In genomic region chr5:99036596-99037441, GRCm38 (mm10) we compare ENCODE assay signal across 9 mouse cellular contexts. TPM values are rescaled to one million over a fixed set of nuclear protein-coding genes. Genes with fewer than 3 reads are reported as not detected.
DNase-seq lines count a peak whose midpoint lies in the region; ATAC-seq lines count a peak whose summit lies in the region.
"Had no signal": no experiment of that assay in that cellular context is flagged by ENCODE, and none has a peak within 500 bp of the region (broad histone marks: within the 10 kb centered on the region; RNA-seq: fewer than 3 reads in every experiment).

Gene Prkg2 (minus strand): TSS chr5:99037351.

- 1% methylated on average over 93 of the region's 94 CpGs for WGBS in embryonic facial prominence, embryonic 10.5 days
- WGBS in stomach, embryonic 14.5 days = 1% methylated on average over 91 of the region's 94 CpGs

- peak within 1 kb of the TSS; percentile 42 for H3K9ac ChIP-seq in stomach, embryonic 14.5 days (replicated peaks; ENCODE audit: low read depth, low read length)

- peaks cover 63% of the 10 kb centered on the region for H3K27me3 ChIP-seq in embryonic facial prominence, embryonic 10.5 days (replicated peaks; ENCODE audit: low read depth, poor library complexity, severe bottlenecking)
- no peaks in the 10 kb centered on the region for H3K27me3 ChIP-seq in stomach, embryonic 14.5 days (ENCODE audit: control insufficient read depth, insufficient read depth, low read length)

- H3K4me2 ChIP-seq in stomach, embryonic 14.5 days (replicated peaks; ENCODE audit: low read depth, low read length) = peak within 1 kb of the TSS; percentile 98

- peak within 1 kb of the TSS; percentile 85 for H3K4me3 ChIP-seq in embryonic facial prominence, embryonic 10.5 days
- H3K4me3 ChIP-seq in stomach, embryonic 14.5 days (ENCODE audit: low read depth, low read length) = peak within 1 kb of the TSS; percentile 59
- H3K4me3 ChIP-seq: megakaryocyte, embryonic 14.5 days had no signal

- peak; percentile 28 to 48 for DNase-seq in layer of hippocampus, adult 18-20 months (ENCODE audit: low spot score in 2 of 2)
- DNase-seq in layer of hippocampus, adult 9-11 months = no peak
- peak; percentile 67 for DNase-seq in embryonic facial prominence, embryonic 10.5 days (ENCODE audit: low spot score)
- DNase-seq in heart, postnatal 10 days = peak; percentile 9 to 13
- peak; percentile 54 to 56 for DNase-seq in layer of hippocampus, postnatal 36 days
- DNase-seq in lung, postnatal 4 days = peak; percentile 18 to 49

- H3K27ac ChIP-seq in embryonic facial prominence, embryonic 10.5 days (replicated peaks) = peak within 1 kb of the TSS; percentile 83
- no peak within 1 kb of the TSS for H3K27ac ChIP-seq in stomach, embryonic 14.5 days (ENCODE audit: low read length)

- ATAC-seq in stomach, embryonic 14.5 days (ENCODE audit: insufficient number of reproducible peaks, insufficient read depth, low FRiP score, low read depth) = peak; percentile 69
- ATAC-seq in megakaryocyte-erythroid progenitor cell, adult 5-6 weeks (replicated peaks; ENCODE audit: low FRiP score, low TSS enrichment, poor library complexity, severe bottlenecking) = no peak

- intact Hi-C loops in heart, postnatal 10 days (cut with DNase I) = no loop called here

- peaks cover 20% of the 10 kb centered on the region for H3K4me1 ChIP-seq in embryonic facial prominence, embryonic 10.5 days
- H3K4me1 ChIP-seq in stomach, embryonic 14.5 days (ENCODE audit: control insufficient read depth, insufficient read depth, low read length) = 0 out of 2 replicates have a peak, but pooled peaks cover 3% of the 10 kb centered on the region
- H3K4me1 ChIP-seq: megakaryocyte, embryonic 14.5 days had no signal

- H3K36me3 ChIP-seq in embryonic facial prominence, embryonic 10.5 days (replicated peaks) = no peaks in the 10 kb centered on the region
- no peaks in the 10 kb centered on the region for H3K36me3 ChIP-seq in stomach, embryonic 14.5 days (ENCODE audit: control insufficient read depth, insufficient read depth, low read length)

- H3K9me3 ChIP-seq in embryonic facial prominence, embryonic 10.5 days = no peaks in the 10 kb centered on the region
- no peaks in the 10 kb centered on the region for H3K9me3 ChIP-seq in stomach, embryonic 14.5 days (ENCODE audit: control insufficient read depth, low read depth, low read length)

RNA-seq across cellular contexts. Expression of gene Prkg2, which starts in this region (rescaled TPM):
- 1 to 10 TPM; 3.6 to 4.0 TPM for total RNA-seq in layer of hippocampus, adult 18-20 months (2021)
- polyA plus RNA-seq in embryonic facial prominence, embryonic 10.5 days (2016; fragmentation: Nextera tagmentation; extraction: Ambion mirVana) = 1.4 and 1.5 TPM in 2 replicates
- under 1 TPM; 0.45 to 0.48 TPM for total RNA-seq in heart, postnatal 10 days (2021)
- total RNA-seq in layer of hippocampus, postnatal 36 days (2021) = 1 to 10 TPM; 2.1 to 3.9 TPM
- 2.3 and 3.3 TPM in 2 replicates for polyA plus RNA-seq in stomach, embryonic 14.5 days (2014; fragmentation: Nextera tagmentation; extraction: Ambion mirVana)
- total RNA-seq in megakaryocyte-erythroid progenitor cell, adult 5-6 weeks (2014; fragmentation: Nextera tagmentation) = not detected in 2 replicates
- not detected in 2 replicates for total RNA-seq in megakaryocyte-erythroid progenitor cell, adult 5-6 weeks (2017)

Comparison
In these comparisons a context has a peak if more than half of its experiments do, and no peak if none do; other contexts are left out.
1. Peak in DNase-seq in heart, postnatal 10 days; RNA of the gene not detected or under 1 TPM.